Mouse (Mus musculus): Measurements from ENCODE around the gene Myo18b. TPM values are rescaled to one million over a fixed set of nuclear protein-coding genes. Genes with fewer than 3 reads are reported as not detected.
A peak's percentile ranks its signal among the peaks of the same experiment; 100 is the strongest.

Gene Myo18b
- polyA plus RNA-seq, 1 experiment from 2014 or later: 9.4 TPM

DNA sequence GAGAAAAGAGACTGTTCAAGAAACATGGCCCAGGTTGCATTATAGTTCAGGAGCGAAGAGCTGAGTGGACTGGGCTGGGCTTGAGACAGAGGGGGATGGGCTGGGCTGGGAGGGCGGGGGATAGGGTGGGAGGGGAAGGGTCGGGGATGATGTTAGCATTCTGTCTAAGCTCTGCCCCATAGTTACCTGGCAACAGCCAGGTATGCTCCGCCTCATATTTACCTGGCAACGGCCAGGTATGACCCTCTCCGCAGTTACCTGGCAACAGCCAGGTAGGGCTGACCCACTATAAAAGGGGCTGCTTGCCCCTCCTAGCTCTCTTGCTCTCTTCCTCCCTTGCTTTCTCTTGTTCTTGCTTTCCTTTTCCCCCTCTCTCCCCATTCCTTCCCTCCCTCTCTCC lies 239.4 kb downstream of the Myo18b start:
- WGBS: 13% methylated on average over 2 of the region's 6 CpGs
- Histone ChIP-seq H3K27ac (replicated peaks; ENCODE audit: low read depth, low read length) (no peak overlapping the region), H3K9ac (ENCODE audit: low read depth, low read length) (no peak overlapping the region), H3K36me3 (ENCODE audit: control insufficient read depth, insufficient read depth, low read length) (no peaks in the 10 kb centered on the region), H3K4me1 (ENCODE audit: control insufficient read depth, insufficient read depth, low read length) (peaks cover 15% of the 10 kb centered on the region; the same call in 1 of the 2 replicates), H3K27me3 (replicated peaks; ENCODE audit: control insufficient read depth, insufficient read depth, low read length) (peaks cover 13% of the 10 kb centered on the region; the same call in 1 of the 2 replicates), H3K4me3 (ENCODE audit: low read depth, low read length) (no peak overlapping the region), H3K9me3 (ENCODE audit: control insufficient read depth, low read length) (no peaks in the 10 kb centered on the region), H3K4me2 (ENCODE audit: low read depth, low read length) (no peak overlapping the region)
- DNase-seq (ENCODE audit: low spot score): no peak
- ATAC-seq (ENCODE audit: low read depth): no peak

DNA sequence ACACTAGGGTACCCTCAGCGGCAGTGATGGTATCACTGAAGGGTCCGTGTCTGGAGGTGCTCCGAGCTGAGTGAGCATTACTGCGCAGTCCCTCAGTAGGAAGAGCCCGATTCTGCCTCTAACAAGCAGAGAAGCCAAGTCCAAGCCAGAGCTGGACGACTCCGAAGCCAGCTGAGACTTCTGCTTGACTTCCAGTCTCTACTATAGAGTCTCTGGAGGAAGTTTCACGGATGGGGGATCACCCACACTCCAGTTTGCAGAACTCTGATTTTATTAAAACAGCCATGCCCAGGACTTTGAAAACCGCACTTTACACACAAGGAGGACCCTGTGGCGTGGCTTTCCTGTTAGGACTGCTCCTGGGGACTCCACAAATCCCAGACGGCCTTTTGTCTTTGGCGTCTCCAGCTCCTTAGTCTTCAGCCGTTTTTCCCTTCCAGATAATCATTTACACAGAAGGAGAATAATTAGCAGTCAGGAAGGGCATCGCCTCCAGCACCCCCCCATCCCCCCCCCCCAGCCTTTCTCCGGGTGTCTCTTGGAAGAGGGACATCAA lies 240.1 kb downstream of the Myo18b start:
- no peak for ATAC-seq (ENCODE audit: low read depth)
- 2% methylated on average over 15 of the region's 15 CpGs for WGBS
- H3K27ac ChIP-seq (replicated peaks; ENCODE audit: low read depth, low read length): no peak overlapping the region
- no peaks in the 10 kb centered on the region for H3K36me3 ChIP-seq (ENCODE audit: control insufficient read depth, insufficient read depth, low read length)
- no peak for DNase-seq (ENCODE audit: low spot score)
- no peak overlapping the region for H3K9ac ChIP-seq (ENCODE audit: low read depth, low read length)
- peak overlapping the region; percentile 42 for H3K4me2 ChIP-seq (ENCODE audit: low read depth, low read length)
- peaks cover 15% of the 10 kb centered on the region; the same call in 1 of the 2 replicates for H3K4me1 ChIP-seq (ENCODE audit: control insufficient read depth, insufficient read depth, low read length)
- H3K4me3 ChIP-seq (ENCODE audit: low read depth, low read length): peak overlapping the region; percentile 12; the same call in 1 of the 2 replicates
- no peaks in the 10 kb centered on the region for H3K9me3 ChIP-seq (ENCODE audit: control insufficient read depth, low read length)
- peaks cover 13% of the 10 kb centered on the region; the same call in 1 of the 2 replicates for H3K27me3 ChIP-seq (replicated peaks; ENCODE audit: control insufficient read depth, insufficient read depth, low read length)

DNA sequence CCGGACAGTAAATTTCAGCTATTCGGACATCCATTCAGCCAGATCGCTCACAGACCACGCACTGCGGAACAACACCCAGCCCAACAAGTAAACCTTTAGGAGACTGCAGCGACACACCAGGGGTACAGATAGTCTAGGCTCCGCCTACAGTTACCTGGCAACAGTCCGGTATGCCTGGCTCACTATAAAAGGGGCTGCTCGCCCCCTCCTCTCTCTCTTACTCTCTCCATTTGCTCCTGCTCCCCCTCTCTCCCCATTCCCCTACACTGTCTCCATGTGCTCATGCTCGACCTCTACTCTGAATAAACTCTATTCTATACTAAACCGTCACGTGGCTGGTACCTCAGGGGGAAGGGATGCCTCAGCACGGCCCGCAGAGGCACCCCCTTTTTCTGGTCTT lies 240.6 kb downstream of the Myo18b start:
- ATAC-seq (ENCODE audit: low read depth): peak; percentile 30; the same call in 1 of the 2 replicates
- H3K36me3 ChIP-seq (ENCODE audit: control insufficient read depth, insufficient read depth, low read length): no peaks in the 10 kb centered on the region

DNA sequence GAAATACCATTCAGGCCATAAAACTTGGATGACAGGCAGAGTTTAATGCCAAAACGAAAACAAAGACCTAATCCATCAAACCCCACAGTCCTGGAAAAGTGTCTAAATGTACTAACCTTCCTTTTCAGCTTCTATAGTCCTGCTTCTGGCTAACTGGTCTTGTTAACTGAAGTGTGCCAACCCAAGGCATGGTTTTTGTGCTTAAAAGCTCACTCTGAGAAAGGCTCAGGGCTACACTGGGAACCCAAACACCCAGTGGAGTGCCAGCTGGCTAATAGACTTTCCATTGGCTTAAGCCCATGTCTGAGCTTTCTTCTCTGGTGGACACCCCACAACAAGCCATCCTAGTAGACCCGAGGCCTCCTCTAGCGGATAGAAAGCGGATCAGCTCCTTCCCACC lies 244.1 kb downstream of the Myo18b start:
- WGBS: 86% methylated on average over 4 of the region's 4 CpGs
- no peak overlapping the region for H3K4me2 ChIP-seq (ENCODE audit: low read depth, low read length)
- peaks cover 15% of the 10 kb centered on the region; the same call in 1 of the 2 replicates for H3K4me1 ChIP-seq (ENCODE audit: control insufficient read depth, insufficient read depth, low read length)
- DNase-seq (ENCODE audit: low spot score) (no peak), ATAC-seq (ENCODE audit: low read depth) (no peak)
- H3K36me3 ChIP-seq (ENCODE audit: control insufficient read depth, insufficient read depth, low read length): no peaks in the 10 kb centered on the region
- H3K27ac ChIP-seq (replicated peaks; ENCODE audit: low read depth, low read length): no peak overlapping the region
- H3K9ac ChIP-seq (ENCODE audit: low read depth, low read length): no peak overlapping the region
- peaks cover 13% of the 10 kb centered on the region; the same call in 1 of the 2 replicates for H3K27me3 ChIP-seq (replicated peaks; ENCODE audit: control insufficient read depth, insufficient read depth, low read length)
- H3K4me3 ChIP-seq (ENCODE audit: low read depth, low read length): no peak overlapping the region
- no peaks in the 10 kb centered on the region for H3K9me3 ChIP-seq (ENCODE audit: control insufficient read depth, low read length)

More for the DNA sequence above, 240.6 kb downstream of the Myo18b start:
- H3K4me2 ChIP-seq (ENCODE audit: low read depth, low read length): peak overlapping the region; percentile 42
- DNase-seq (ENCODE audit: low spot score): no peak
- peaks cover 15% of the 10 kb centered on the region; the same call in 1 of the 2 replicates for H3K4me1 ChIP-seq (ENCODE audit: control insufficient read depth, insufficient read depth, low read length)
- H3K27ac ChIP-seq (replicated peaks; ENCODE audit: low read depth, low read length): no peak overlapping the region
- H3K9me3 ChIP-seq (ENCODE audit: control insufficient read depth, low read length): no peaks in the 10 kb centered on the region
- no peak overlapping the region for H3K9ac ChIP-seq (ENCODE audit: low read depth, low read length)
- H3K27me3 ChIP-seq (replicated peaks; ENCODE audit: control insufficient read depth, insufficient read depth, low read length): peaks cover 13% of the 10 kb centered on the region; the same call in 1 of the 2 replicates
- WGBS: 4% methylated on average over 14 of the region's 14 CpGs
- H3K4me3 ChIP-seq (ENCODE audit: low read depth, low read length): peak overlapping the region; percentile 12; the same call in 1 of the 2 replicates

DNA sequence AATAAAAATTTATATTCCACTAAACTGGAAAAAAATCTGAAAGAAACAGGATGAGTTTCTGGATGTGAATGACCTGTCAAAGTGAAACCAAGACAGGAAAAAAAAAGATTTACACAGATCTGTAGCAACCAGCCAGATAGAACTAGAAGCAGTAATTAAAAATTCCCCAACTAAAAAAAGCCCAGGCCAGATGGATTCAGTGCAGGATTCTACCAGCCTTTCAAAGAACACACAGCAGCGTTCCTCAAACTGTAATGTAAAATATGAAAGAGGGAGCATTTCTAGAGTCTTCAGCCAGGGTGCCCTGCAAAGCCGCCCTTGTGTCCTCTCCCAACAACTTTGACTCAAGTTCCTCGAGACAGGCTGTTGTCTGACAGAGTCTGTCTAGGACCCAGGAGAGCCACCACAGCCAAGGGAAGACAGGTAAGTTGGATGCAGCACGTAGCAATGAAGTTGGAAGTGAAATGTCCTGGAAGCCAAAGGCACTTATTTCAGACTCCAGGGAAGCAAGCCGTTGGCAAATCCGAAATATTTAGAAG lies 246.9 kb downstream of the Myo18b start:
- ATAC-seq (ENCODE audit: low read depth): no peak
- H3K27ac ChIP-seq (replicated peaks; ENCODE audit: low read depth, low read length): no peak overlapping the region
- no peak overlapping the region for H3K4me2 ChIP-seq (ENCODE audit: low read depth, low read length)
- DNase-seq (ENCODE audit: low spot score): no peak
- 82% methylated on average over 6 of the region's 6 CpGs for WGBS
- no peak overlapping the region for H3K4me3 ChIP-seq (ENCODE audit: low read depth, low read length)
- H3K9me3 ChIP-seq (ENCODE audit: control insufficient read depth, low read length): no peaks in the 10 kb centered on the region
- no peak overlapping the region for H3K9ac ChIP-seq (ENCODE audit: low read depth, low read length)
- H3K36me3 ChIP-seq (ENCODE audit: control insufficient read depth, insufficient read depth, low read length): no peaks in the 10 kb centered on the region
- no peaks in the 10 kb centered on the region for H3K4me1 ChIP-seq (ENCODE audit: control insufficient read depth, insufficient read depth, low read length)
- no peaks in the 10 kb centered on the region for H3K27me3 ChIP-seq (replicated peaks; ENCODE audit: control insufficient read depth, insufficient read depth, low read length)

DNA sequence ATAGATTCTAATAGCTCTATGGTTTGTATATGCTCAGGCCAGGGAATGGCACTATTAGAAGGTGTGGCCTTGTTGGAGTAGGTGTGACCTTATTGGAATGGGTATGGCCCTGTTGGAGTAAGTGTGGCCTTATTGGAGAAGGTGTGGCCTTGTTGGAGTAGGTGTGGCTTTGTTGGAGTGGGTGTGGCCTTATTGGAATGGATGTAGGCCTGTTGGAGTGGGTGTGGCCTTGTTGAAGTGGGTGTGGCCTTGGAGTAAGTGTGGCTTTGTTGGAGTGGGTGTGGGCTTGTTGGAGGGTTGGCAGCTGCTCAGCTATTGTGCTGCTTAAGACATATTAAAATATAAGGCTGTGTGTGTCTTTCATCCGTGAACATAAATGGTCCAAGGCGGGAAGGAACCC lies 249.3 kb downstream of the Myo18b start:
- H3K36me3 ChIP-seq (ENCODE audit: control insufficient read depth, insufficient read depth, low read length): no peaks in the 10 kb centered on the region
- no peaks in the 10 kb centered on the region for H3K4me1 ChIP-seq (ENCODE audit: control insufficient read depth, insufficient read depth, low read length)
- H3K9me3 ChIP-seq (ENCODE audit: control insufficient read depth, low read length): no peaks in the 10 kb centered on the region
- H3K27ac ChIP-seq (replicated peaks; ENCODE audit: low read depth, low read length): no peak overlapping the region
- 83% methylated on average over 2 of the region's 2 CpGs for WGBS
- no peak overlapping the region for H3K9ac ChIP-seq (ENCODE audit: low read depth, low read length)
- ATAC-seq (ENCODE audit: low read depth) (no peak), DNase-seq (ENCODE audit: low spot score) (no peak)
- 0 out of 2 replicates have a peak, but pooled peaks cover 2% of the 10 kb centered on the region for H3K27me3 ChIP-seq (replicated peaks; ENCODE audit: control insufficient read depth, insufficient read depth, low read length)
- H3K4me3 ChIP-seq (ENCODE audit: low read depth, low read length): no peak overlapping the region
- H3K4me2 ChIP-seq (ENCODE audit: low read depth, low read length): no peak overlapping the region

DNA sequence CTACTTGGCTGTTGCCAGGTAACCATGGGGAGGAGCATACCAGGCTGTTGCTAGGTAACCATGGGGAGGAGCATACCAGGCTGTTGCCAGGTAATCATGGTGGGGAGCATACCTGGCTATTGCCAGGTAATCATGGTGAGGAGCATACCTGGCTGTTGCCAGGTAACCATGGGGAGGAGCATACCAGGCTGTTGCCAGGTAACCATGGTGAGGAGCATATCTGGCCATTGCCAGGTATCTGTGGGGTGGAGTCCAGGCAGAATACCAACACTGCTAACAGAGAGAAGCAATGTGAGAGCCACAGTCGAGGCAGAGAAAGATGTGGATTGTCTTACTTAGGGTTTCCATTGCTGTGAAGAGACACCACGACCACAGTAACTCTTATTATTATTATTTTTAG lies 250.6 kb downstream of the Myo18b start:
- ATAC-seq (ENCODE audit: low read depth) (no peak), DNase-seq (ENCODE audit: low spot score) (no peak)
- Histone ChIP-seq H3K9ac (ENCODE audit: low read depth, low read length) (no peak overlapping the region), H3K4me1 (ENCODE audit: control insufficient read depth, insufficient read depth, low read length) (no peaks in the 10 kb centered on the region; the same call in 1 of the 2 replicates), H3K4me2 (ENCODE audit: low read depth, low read length) (no peak overlapping the region), H3K9me3 (ENCODE audit: control insufficient read depth, low read length) (no peaks in the 10 kb centered on the region), H3K36me3 (ENCODE audit: control insufficient read depth, insufficient read depth, low read length) (no peaks in the 10 kb centered on the region), H3K4me3 (ENCODE audit: low read depth, low read length) (no peak overlapping the region), H3K27ac (replicated peaks; ENCODE audit: low read depth, low read length) (no peak overlapping the region), H3K27me3 (replicated peaks; ENCODE audit: control insufficient read depth, insufficient read depth, low read length) (peaks cover 9% of the 10 kb centered on the region; the same call in 1 of the 2 replicates)
- WGBS: 89% methylated on average over 2 of the region's 2 CpGs

DNA sequence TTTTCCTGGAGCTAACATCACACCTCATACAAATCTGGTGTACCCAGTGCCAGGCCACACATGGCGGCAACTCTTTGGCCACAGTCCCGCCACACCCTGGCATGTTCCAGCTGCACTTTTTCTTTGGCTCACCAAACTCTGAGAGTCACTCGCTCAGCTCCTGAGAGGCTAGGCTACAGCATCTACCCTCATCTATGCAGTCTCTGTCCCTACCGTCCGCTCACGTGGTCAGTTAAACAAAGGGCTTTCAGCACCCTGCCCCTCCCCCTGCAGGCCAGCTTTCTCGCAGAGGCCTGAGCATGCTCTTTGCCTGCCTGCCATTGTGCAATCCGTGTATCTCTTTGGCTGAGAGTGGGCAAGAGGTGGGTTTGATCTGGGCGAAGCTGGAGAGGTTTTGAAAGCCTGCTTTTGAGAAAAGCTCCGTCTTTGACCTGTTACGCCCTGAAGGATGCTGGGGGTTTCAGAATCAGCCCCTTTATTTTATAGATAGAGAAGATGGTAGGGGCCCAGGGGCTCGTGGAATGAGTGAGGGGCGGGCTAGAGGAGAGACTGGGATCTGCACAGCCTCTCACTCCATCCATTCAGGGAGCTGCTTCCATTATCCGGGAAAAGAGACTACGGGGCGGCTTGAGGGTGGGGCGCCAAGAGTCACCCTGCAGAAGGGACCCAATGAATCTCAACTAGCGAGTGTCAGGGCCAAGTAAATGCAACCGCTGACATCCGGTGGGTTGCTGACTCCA lies 252.5 kb downstream of the Myo18b start:
- ATAC-seq (ENCODE audit: low read depth) (0 out of 2 replicates have a peak, but pooled peaks have one; percentile 57), DNase-seq (ENCODE audit: low spot score) (peak; percentile 41)
- Histone ChIP-seq H3K9me3 (ENCODE audit: control insufficient read depth, low read length) (no peaks in the 10 kb centered on the region), H3K4me1 (ENCODE audit: control insufficient read depth, insufficient read depth, low read length) (no peaks in the 10 kb centered on the region; the same call in 1 of the 2 replicates), H3K9ac (ENCODE audit: low read depth, low read length) (no peak overlapping the region), H3K36me3 (ENCODE audit: control insufficient read depth, insufficient read depth, low read length) (no peaks in the 10 kb centered on the region), H3K4me2 (ENCODE audit: low read depth, low read length) (no peak overlapping the region), H3K27me3 (replicated peaks; ENCODE audit: control insufficient read depth, insufficient read depth, low read length) (peaks cover 9% of the 10 kb centered on the region; the same call in 1 of the 2 replicates), H3K27ac (replicated peaks; ENCODE audit: low read depth, low read length) (no peak overlapping the region), H3K4me3 (ENCODE audit: low read depth, low read length) (no peak overlapping the region)
- WGBS: 38% methylated on average over 20 of the region's 20 CpGs
